Mouse (Mus musculus): ENCODE measurements around the gene Dglucy.

DNA sequence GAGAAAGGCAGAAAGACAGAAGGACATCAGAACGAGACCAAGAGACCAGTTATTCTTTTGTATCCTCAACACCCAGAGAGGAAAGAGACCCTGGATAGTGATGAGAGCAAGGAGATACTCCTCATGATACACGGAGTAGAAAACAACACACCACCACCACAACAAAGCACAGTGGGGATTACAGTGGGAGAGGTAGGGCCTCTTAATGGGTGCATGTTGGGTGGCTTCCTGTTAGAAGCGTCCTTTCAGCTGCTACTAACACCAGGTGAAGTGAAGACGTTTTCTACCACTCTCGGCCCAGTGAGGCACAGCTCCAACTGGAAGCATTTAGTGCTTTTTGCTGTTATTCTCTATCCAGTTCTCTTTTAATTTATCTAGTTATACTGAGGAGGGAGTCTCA lies 128.0 kb downstream of the Dglucy start:
- no peak for TF ChIP-seq CTCF (IDR thresholded peaks at IDR 0.05; ENCODE audit: low read depth)
- TF ChIP-seq EP300 (IDR thresholded peaks at IDR 0.05; ENCODE audit: low read depth) = no peak
